Mouse (Mus musculus): Measurements from ENCODE around the gene Sgms1. TPM values are rescaled to one million over a fixed set of nuclear protein-coding genes. Genes with fewer than 3 reads are reported as not detected.

Gene Sgms1
- polyA plus RNA-seq, 1 experiment from 2014 or later = 19.1 TPM

DNA sequence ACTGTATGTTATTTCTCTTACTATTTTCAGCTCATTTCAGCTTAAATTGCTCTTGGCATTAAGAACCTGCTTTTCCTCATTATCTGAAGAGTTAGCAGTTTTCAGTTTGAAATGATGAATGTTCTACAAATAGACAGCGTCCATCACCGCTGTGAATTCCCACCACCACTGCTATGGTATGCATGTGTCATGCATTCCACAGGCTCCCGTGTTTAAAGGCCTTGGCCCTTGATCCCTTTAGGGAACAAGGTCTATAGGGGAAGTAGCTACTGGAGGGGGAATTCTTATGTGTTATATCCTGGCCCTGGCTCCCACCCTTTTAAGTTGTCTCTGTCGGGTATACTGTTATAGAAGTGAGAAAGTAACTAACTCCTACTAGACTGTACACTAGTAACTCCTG, 210.0 kb downstream of the Sgms1 start:
- Histone ChIP-seq H3K36me3 (no peaks in the 10 kb centered on the region), H3K4me2 (no peak overlapping the region), H3K4me3 (no peak overlapping the region), H3K9me3 (no peaks in the 10 kb centered on the region), H3K27ac (no peak overlapping the region), H3K27me3 (no peaks in the 10 kb centered on the region), H3K9ac (no peak overlapping the region), H3K4me1 (replicated peaks) (no peaks in the 10 kb centered on the region)
- WGBS = 76% methylated on average over 4 of the region's 4 CpGs
- ATAC-seq (ENCODE audit: low FRiP score) = no peak

DNA sequence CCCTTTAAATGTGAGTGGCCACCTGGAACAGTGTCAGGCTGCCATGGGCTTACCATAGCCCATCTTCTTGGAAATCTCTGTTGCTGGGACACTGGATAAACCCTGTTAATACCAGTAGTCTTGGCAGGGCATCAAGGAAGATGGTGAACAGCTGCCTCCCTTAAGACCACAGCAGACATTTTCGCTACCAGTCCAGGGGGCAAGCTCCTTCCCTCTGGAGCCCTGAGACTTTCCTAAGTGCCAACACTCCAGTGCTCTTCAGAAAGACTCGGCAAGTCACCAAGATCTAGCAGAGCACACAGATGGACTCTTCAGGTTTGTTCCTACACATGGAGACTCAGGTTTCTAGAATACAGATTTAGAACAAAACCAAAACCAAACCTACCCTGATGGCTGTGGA, 211.4 kb downstream of the Sgms1 start:
- H3K4me2 ChIP-seq = no peak overlapping the region
- H3K4me1 ChIP-seq (replicated peaks) = no peaks in the 10 kb centered on the region
- no peaks in the 10 kb centered on the region for H3K27me3 ChIP-seq
- no peaks in the 10 kb centered on the region for H3K36me3 ChIP-seq
- no peak overlapping the region for H3K27ac ChIP-seq
- no peak overlapping the region for H3K9ac ChIP-seq
- no peak for ATAC-seq (ENCODE audit: low FRiP score)
- H3K4me3 ChIP-seq = no peak overlapping the region
- no peaks in the 10 kb centered on the region for H3K9me3 ChIP-seq
- 96% methylated on average over 2 of the region's 2 CpGs for WGBS

DNA sequence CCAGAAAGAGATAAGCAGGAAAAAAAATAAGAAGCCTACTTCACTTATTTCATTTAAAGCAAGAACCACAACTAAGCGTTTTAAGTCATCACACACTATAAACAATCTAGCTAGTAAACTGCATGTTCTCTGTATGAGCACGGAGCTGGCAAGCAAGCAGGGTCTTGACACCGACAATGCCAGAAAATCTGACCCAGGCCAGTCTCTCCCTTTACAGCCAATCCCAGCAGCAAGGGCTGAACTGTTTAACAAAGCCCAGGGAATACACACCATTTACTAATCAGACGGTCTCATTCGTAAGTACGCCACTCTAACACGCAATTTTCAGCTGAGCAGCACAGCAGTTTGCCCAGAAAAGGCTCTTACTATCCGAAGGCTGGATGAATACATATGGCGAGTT, 213.1 kb downstream of the Sgms1 start:
- Histone ChIP-seq H3K4me1 (replicated peaks) (no peaks in the 10 kb centered on the region), H3K4me3 (no peak overlapping the region), H3K4me2 (no peak overlapping the region), H3K36me3 (no peaks in the 10 kb centered on the region), H3K9me3 (no peaks in the 10 kb centered on the region), H3K9ac (no peak overlapping the region), H3K27ac (no peak overlapping the region), H3K27me3 (no peaks in the 10 kb centered on the region)
- 91% methylated on average over 9 of the region's 9 CpGs for WGBS
- no peak for ATAC-seq (ENCODE audit: low FRiP score)

DNA sequence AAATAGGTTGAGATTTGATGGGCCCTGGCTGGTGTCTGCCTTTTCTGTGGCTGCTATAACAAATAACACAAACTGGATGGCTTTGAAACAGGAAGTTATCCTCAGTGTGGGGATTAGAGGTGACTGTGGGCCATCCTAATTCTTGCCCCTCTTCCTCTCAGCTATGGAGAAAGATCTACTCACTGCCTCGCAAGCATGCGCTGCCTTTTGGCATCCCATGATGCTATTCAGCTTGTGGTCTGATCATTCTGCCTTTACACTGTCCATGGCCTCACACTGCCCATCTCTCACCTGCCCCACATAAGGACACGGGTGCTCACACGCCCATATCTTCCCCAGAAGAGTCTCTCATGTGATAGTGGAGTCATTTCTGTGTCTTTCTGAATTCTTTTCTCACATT, 213.5 kb downstream of the Sgms1 start:
- WGBS = 94% methylated on average over 4 of the region's 4 CpGs
- H3K27me3 ChIP-seq = no peaks in the 10 kb centered on the region
- H3K4me1 ChIP-seq (replicated peaks) = no peaks in the 10 kb centered on the region
- H3K36me3 ChIP-seq = no peaks in the 10 kb centered on the region
- H3K9ac ChIP-seq = no peak overlapping the region
- H3K27ac ChIP-seq = no peak overlapping the region
- no peak overlapping the region for H3K4me2 ChIP-seq
- no peaks in the 10 kb centered on the region for H3K9me3 ChIP-seq
- no peak overlapping the region for H3K4me3 ChIP-seq
- no peak for ATAC-seq (ENCODE audit: low FRiP score)

DNA sequence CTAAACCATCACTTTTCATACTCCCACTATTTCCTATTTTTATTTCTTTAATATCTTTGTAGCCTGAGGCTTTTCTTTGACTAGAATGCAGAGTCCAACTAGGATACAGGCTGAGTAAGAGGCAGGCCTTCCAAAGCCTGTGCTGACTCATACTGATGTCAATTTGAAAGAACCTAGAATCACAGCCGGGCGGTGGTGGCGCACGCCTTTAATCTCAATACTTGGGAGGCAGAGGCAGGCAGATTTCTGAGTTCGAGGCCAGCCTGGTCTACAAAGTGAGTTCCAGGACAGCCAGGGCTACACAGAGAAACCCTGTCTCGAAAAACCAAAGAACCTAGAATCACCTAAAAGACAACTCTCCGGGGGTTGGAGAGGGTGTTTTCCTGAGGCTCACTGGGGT, 214.5 kb downstream of the Sgms1 start:
- H3K9me3 ChIP-seq = no peaks in the 10 kb centered on the region
- no peaks in the 10 kb centered on the region for H3K27me3 ChIP-seq
- no peaks in the 10 kb centered on the region for H3K4me1 ChIP-seq (replicated peaks)
- no peak overlapping the region for H3K4me2 ChIP-seq
- H3K36me3 ChIP-seq = no peaks in the 10 kb centered on the region
- H3K4me3 ChIP-seq = no peak overlapping the region
- 97% methylated on average over 7 of the region's 7 CpGs for WGBS
- no peak overlapping the region for H3K9ac ChIP-seq
- no peak overlapping the region for H3K27ac ChIP-seq
- no peak for ATAC-seq (ENCODE audit: low FRiP score)

DNA sequence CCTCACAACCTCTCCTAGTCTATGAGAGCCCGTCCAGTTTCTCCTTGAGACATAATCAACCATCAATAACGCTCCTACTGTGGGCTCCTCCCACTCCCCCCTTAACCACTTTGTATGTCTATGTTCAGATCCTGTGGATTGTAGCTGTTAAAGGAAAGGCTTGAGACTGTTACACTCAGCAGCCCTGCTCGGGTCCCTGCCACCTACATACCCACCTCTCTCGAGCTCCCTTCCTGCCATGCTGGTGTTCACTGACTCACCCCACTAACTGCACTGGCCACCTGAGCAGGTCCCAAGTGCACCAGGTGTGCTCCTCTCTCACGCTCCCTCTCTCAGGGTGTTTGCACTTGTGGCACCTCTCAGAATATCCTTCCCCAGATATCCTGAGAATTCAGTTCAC, 215.0 kb downstream of the Sgms1 start:
- WGBS = 92% methylated on average over 5 of the region's 5 CpGs
- Histone ChIP-seq H3K9ac (no peak overlapping the region), H3K27me3 (no peaks in the 10 kb centered on the region), H3K4me1 (replicated peaks) (no peaks in the 10 kb centered on the region), H3K27ac (no peak overlapping the region), H3K4me3 (no peak overlapping the region), H3K36me3 (no peaks in the 10 kb centered on the region), H3K4me2 (no peak overlapping the region), H3K9me3 (no peaks in the 10 kb centered on the region)
- ATAC-seq (ENCODE audit: low FRiP score) = no peak

DNA sequence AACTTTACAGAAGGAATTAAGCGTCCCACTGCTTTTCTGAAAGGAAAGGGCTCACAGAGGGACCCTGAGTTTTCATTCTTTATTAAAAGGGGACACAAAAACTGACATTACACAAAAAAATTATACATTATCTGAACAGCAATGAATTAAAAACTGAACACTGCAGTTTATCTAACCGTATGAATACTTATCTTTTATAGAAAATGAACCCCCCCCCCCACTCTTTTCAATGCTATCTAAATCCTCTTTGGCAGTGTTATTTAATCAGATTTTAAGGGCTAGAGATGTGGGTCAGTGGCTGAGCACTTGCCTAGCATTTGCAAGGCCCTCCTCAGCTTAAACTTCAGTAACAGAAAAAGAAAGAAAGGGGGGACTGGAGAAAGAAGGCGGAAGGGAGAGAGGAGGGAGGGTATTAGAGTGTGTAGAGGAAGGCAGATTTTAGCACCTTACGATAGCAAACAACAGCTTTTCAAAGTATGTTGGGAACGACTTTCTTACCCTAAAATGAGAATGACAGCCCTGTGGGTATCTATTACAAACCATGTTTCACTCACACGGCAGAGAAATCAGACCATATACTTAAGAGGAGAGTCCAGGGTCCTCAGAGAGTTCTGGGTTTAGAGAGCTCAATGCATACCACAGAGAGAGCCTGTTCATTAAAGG, 215.9 kb downstream of the Sgms1 start:
- no peaks in the 10 kb centered on the region for H3K4me1 ChIP-seq (replicated peaks)
- no peak for ATAC-seq (ENCODE audit: low FRiP score)
- no peak overlapping the region for H3K27ac ChIP-seq
- 80% methylated on average over 6 of the region's 6 CpGs for WGBS
- no peak overlapping the region for H3K9ac ChIP-seq
- H3K36me3 ChIP-seq = no peaks in the 10 kb centered on the region
- no peak overlapping the region for H3K4me3 ChIP-seq
- H3K4me2 ChIP-seq = no peak overlapping the region
- no peaks in the 10 kb centered on the region for H3K9me3 ChIP-seq
- no peaks in the 10 kb centered on the region for H3K27me3 ChIP-seq

DNA sequence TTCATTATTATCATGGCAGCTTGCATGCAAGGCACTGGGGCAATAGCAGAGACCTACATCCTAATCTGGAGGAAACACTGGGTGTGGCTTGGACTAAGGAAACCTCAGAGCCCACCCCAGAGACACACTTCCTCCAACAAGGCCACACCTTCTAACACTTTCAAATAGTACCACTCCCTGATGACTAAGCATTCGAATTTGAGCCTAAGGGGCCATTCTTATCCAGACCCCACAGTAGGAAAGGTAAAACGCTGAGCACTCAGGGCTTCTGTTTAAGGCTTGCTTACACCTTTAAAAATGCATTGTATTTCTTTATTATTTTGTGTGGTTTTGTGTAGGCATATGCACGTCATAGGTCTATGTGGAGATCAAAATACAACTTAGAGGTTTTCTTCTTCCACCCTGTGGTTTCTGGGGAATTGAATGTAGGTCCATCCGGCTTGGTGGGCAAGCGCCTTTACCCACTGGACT, 217.0 kb downstream of the Sgms1 start:
- 92% methylated on average over 5 of the region's 5 CpGs for WGBS
- no peak overlapping the region for H3K4me2 ChIP-seq
- ATAC-seq (ENCODE audit: low FRiP score) = no peak

DNA sequence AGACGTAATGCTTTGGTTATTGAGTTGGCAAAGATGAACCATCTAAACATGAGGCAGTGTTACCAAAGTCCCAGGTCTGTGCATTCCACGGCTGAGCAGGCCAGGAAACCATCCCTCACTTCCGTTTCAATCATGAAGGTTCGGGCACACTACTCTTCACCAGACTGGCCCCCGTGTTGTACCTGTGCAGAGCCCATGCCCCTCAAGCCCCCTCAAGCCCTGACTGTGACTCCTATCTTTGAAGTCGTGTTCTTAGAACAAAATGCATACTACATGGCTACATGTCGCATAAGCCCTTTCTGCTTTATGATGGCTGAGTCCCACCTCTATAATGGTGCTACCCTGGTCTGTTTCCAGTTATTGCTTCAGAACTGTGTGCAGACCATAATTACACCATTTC, 217.5 kb downstream of the Sgms1 start:
- no peaks in the 10 kb centered on the region for H3K36me3 ChIP-seq
- H3K9ac ChIP-seq = no peak overlapping the region
- no peak overlapping the region for H3K27ac ChIP-seq
- ATAC-seq (ENCODE audit: low FRiP score) = no peak
- no peaks in the 10 kb centered on the region for H3K4me1 ChIP-seq (replicated peaks)
- H3K27me3 ChIP-seq = no peaks in the 10 kb centered on the region
- no peak overlapping the region for H3K4me2 ChIP-seq
- H3K9me3 ChIP-seq = no peaks in the 10 kb centered on the region
- H3K4me3 ChIP-seq = no peak overlapping the region
- 94% methylated on average over 7 of the region's 7 CpGs for WGBS

More for the DNA sequence above, 217.0 kb downstream of the Sgms1 start:
- Histone ChIP-seq H3K36me3 (no peaks in the 10 kb centered on the region), H3K4me3 (no peak overlapping the region), H3K27me3 (no peaks in the 10 kb centered on the region), H3K9ac (no peak overlapping the region), H3K27ac (no peak overlapping the region), H3K4me1 (replicated peaks) (no peaks in the 10 kb centered on the region), H3K9me3 (no peaks in the 10 kb centered on the region)

DNA sequence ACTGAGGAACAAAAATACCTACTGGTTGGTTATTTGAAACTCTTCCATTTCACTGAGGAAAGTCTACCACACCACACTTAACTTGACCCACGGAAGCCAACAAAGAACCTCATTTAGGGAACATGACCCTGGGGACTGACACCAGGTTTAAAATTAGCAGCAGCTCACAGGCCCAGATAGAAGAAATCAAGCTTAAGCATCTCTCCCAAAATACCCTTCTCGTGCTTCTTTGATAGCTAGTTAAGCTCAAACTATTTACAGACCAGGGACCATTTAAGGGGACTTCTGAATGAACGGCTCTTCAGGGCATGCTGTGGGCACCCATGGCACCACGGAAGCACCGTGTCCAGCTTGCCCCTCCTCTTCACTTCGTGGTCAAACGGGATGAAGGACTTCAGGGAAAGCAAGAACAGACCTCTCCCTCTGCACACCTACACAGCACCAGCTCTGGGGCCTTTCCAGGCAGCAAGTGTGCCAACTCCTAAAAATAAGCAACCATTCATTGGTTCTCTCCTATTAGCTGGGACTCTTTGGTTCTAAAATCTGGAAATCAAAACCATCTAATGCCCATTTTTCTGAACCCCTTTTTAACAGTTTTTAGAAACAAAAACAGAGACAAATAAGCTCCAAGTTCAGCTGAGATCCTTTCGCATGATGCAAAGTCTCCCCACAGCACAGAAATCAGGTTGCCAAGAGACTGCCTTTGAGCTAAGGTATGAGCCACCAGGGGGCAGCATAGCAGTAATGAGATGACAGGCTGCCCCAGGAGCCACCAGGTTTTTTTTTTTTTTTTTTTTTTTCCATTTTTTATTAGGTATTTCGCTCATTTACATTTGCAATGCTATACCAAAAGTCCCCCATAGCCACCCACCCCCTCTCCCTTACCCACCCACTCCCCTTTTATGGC, 219.6 kb downstream of the Sgms1 start:
- no peak for ATAC-seq (ENCODE audit: low FRiP score)
- Histone ChIP-seq H3K36me3 (no peaks in the 10 kb centered on the region), H3K9ac (no peak overlapping the region), H3K4me3 (no peak overlapping the region), H3K27ac (no peak overlapping the region), H3K4me1 (replicated peaks) (no peaks in the 10 kb centered on the region), H3K27me3 (no peaks in the 10 kb centered on the region), H3K4me2 (no peak overlapping the region), H3K9me3 (no peaks in the 10 kb centered on the region)
- 83% methylated on average over 8 of the region's 9 CpGs for WGBS

DNA sequence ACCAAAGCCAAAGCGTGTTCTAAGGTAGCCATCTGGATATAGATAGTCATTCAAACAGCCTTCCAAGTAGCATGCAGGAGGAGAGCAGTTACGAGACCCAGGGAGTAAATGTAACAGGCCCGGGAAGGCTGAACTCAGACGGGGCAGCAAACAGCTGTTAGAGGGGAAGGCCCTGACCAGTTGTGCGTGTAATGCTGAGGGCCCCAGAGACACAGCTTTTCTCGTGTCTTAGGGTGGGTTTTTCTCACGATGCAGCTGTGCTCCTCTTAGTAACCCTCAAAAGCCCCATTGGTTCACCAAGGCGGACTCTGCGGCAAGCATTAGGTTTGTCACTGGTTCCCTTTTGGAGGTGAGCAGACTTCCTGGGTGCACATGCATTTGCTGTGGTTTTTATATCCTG, 221.5 kb downstream of the Sgms1 start:
- Histone ChIP-seq H3K9ac (no peak overlapping the region), H3K4me1 (replicated peaks) (no peaks in the 10 kb centered on the region), H3K36me3 (no peaks in the 10 kb centered on the region), H3K4me2 (no peak overlapping the region), H3K9me3 (no peaks in the 10 kb centered on the region), H3K27ac (no peak overlapping the region), H3K4me3 (no peak overlapping the region), H3K27me3 (no peaks in the 10 kb centered on the region)
- whole genome bisulfite sequencing = 85% methylated on average over 9 of the region's 9 CpGs
- no peak for ATAC-seq (ENCODE audit: low FRiP score)

DNA sequence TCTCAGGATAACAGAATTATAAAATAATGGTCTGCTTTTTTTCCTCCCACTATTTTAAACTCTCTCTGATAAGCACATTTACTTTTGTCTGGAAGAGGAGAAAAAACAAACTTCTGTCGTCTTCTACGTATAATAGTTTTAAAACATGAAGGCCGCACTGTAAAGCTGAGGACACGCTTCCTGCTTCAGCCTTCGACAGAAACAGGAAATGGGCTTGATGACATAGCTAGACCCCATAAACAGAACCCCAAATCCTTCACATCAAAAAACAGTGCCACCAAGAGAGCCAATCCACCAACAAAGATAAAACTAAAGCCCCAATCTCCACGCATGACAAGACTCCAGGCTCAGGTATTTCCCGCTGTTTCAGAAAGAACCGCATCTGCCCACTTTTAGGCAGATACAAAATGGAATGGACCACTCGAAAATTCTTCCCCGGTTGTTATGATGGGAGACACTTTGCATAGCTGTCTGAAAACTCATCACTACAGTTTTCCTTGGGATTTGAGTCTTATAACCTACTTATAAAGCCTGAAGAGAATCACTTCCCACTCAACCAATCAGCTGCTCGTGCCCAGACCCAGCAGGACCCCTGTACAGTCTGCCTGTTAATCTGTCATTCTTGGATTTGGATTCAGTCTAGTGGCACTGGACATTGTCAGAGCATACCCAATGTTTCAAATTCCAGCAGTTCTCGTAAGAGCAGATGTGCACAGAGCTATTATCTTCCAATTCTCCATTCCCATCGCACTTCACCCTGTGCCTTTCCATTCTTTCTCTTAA, 222.5 kb downstream of the Sgms1 start:
- 93% methylated on average over 13 of the region's 13 CpGs for WGBS
- H3K9ac ChIP-seq = no peak overlapping the region
- H3K27ac ChIP-seq = no peak overlapping the region
- H3K9me3 ChIP-seq = no peaks in the 10 kb centered on the region
- H3K4me1 ChIP-seq (replicated peaks) = no peaks in the 10 kb centered on the region
- H3K4me3 ChIP-seq = no peak overlapping the region
- no peak overlapping the region for H3K4me2 ChIP-seq
- no peaks in the 10 kb centered on the region for H3K36me3 ChIP-seq
- ATAC-seq (ENCODE audit: low FRiP score) = no peak
- H3K27me3 ChIP-seq = no peaks in the 10 kb centered on the region

Data from hindbrain, embryonic 13.5 days (tissue).